Mouse (Mus musculus): ENCODE results near the gene B3galt6. TPM values are rescaled to one million over a fixed set of nuclear protein-coding genes. Genes with fewer than 3 reads are reported as not detected.

B3galt6 gene
- 7.5 and 9.0 TPM in 2 replicates for total RNA-seq (2017)

DNA sequence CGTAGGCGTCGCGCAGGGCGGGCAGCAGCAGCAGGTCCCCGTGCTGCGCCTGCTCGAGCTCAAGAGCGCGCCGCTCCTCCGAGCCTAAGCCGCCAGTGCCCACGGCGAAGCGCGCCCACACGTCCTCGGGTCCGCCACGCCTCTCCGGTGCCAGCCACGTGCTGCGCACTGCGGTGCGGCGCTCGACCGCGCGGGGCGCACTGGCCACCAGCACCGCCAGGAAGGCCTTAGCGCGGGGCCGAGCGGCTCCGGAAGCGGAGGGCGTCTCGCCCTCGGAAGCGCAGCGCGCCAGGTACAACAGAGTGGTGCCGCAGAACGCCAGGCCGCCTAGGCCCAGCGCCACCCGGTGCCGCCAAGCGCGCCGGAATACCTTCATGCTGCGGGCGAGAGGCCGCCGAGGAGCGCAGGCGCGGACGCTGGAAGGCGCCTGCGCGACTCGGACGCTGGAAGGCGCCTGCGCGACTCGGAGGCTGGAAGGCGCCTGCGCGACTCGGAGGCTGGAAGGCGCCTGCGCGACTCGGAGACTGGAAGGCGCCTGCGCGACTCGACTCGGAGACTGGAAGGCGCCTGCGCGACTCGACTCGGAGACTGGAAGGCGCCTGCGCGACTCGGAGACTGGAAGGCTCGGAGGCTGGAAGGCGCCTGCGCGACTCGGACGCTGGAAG, at the start of gene B3galt6, which contains the start of gene Sdf4:
Gene B3galt6 (minus strand): TSS at position 409 of the 665 bp plus-strand sequence.
Gene Sdf4 (plus strand): TSS at position 632 of the 665 bp plus-strand sequence.
- ATAC-seq (replicated peaks; ENCODE audit: low read depth, poor library complexity, severe bottlenecking): peak; percentile 67

DNA sequence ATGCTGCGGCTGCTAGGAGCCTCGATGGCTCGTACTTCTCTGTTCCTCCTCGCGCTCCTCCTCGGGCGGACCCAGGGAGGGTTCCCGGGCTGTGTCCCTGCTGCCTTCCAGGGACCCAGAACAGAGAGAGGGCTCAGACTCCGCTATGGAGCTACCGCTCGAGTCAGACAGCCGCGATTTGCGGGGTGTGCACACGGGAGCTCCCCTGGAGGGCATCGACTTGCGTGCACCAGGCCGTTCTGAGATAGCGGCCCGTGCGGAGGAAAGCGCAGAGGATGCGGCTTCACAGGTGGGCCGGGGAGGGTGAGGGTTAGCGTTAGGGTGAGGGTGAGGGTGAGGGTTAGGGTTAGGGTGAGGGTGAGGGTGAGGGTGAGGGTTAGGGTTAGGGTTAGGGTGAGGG, 42.5 kb upstream of the B3galt6 start:
- ATAC-seq (replicated peaks; ENCODE audit: low read depth, poor library complexity, severe bottlenecking): 0 out of 2 replicates have a peak, but pooled peaks have one; percentile 5

- ATAC-seq (replicated peaks; ENCODE audit: low read depth, poor library complexity, severe bottlenecking): no peak
Observed at GRCm38 (mm10) chr4:156034301-156034700, 41.9 kb upstream of the B3galt6 start.

DNA sequence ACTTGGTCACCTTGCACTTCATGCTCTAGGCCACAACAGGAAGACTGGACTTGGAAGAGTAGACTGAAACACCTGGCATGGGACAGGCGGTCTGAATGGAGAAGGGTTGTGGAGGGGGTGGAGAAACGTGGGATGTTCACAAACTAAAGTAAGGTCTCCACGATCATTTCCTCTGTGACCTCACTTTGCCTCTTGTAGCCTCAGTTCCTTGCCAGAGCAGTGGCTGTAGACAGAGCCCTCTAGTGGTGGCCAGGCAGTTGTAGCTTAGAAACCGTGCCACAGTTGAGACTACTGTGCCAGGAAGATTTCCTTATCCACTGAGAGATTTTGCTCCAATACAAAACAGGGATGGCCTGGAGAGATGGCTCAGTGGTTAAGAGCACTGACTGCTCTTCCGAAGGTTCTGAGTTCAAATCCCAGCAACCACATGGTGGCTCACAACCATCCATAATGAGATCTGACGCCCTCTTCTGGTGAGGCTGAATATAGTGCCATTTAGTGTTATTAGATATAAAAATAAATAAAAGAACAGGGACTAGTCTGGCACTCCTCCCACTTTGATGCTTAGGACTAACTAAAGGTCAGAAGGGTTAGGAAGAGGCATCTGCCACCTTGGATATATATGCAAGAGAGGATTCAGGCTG, 41.1 kb upstream of the B3galt6 start:
- ATAC-seq (replicated peaks; ENCODE audit: low read depth, poor library complexity, severe bottlenecking): peak; percentile 61

- ATAC-seq (replicated peaks; ENCODE audit: low read depth, poor library complexity, severe bottlenecking): no peak
Observed at GRCm38 (mm10) chr4:156032856-156033255, 40.4 kb upstream of the B3galt6 start.

DNA sequence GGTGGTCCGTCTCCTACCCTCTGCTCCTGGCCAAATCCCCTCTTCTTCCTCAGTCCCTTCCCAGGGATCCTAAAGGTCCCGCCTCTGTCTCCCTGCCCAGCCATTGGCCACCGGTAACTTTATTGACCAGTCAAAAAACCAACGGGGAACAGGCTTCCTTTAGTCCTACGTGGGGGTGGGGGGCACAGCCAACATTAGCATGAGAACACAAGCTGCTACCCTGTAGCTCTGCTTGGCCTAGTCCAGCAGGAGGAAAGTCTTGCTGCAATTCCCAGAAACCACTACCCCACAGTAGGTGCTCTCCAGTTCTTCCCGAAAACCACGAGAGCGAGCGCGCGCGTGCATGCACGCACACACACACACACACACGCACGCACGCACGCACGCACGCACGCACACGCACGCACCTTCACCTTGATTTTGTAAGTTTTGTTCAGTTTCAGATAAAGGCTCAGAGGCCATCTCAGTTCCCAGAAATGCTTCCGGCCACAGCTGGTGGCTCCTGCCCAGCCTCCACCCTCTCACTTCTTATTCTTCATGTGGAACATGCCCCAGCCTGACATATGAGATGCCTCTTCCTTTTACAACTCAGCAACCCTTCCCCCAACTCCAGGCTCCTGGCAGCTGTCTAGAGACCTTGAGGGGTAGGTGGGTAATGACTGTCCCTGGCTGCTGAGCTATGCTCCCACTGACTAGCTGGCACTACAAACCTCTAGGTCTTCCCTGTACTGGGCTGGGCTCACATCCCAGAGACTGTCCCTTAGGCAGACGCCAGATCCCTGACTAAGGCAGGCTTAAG, 39.3 kb upstream of the B3galt6 start:
- ATAC-seq (replicated peaks; ENCODE audit: low read depth, poor library complexity, severe bottlenecking): peak; percentile 66

DNA sequence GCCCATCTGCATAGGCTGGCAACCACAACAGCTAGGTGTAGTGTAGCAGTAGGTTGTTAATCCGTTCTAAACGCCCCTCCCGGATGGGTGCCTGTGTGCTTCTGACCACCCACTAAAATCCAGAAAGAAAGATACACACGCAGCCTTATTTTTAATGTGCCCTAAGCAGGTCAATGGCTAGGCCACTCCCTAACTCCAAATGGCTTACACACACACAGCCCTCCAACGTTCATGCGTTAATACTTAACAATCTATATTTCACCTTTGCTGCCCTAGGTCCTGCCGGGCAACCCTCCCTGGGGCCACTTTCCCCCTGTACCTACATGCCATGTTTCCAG, 38.8 kb upstream of the B3galt6 start:
- ATAC-seq (replicated peaks; ENCODE audit: low read depth, poor library complexity, severe bottlenecking): no peak

DNA sequence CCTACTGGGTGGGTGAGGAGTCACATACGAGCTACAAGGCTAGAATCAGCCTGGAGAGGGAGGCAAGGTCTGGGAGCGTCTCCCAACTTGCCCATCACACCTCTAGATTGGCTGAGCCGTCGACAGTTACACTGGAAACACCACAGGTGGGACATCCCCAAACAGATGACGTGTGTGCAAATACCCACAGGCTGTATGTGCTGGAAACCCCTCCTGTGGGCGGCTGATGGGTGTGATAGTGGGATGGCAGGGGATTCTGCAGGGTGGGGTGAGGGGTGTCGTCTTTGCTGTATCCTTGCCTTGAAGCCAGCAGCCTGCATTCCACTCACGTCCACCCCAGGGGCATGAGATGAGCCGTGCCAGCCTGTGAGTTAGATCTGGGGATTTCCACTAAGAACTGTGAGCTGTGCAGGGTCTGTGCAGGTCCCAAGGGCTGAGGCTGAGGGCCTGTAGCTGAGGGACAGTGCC, 38.2 kb upstream of the B3galt6 start:
- no peak for ATAC-seq (replicated peaks; ENCODE audit: low read depth, poor library complexity, severe bottlenecking)

DNA sequence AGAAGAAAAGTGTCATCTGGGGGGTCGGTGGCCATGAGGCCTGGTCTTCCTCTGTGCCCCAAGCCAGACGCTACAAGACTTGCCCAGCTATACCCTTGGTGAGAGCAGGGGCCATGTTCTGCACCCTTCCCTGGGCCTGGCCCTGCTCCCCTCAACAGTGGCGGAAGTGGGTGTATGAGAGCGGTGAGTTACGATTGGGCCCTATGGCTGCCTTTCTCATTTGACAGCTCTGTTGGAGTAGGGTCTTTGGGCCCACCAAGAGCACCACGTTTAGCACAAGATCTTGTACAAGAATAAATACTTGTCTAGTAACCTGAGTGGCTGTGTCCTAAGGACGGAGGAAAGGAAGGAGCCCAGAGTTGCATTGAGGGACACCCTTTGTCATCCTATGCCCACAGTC, 36.1 kb upstream of the B3galt6 start:
- no peak for ATAC-seq (replicated peaks; ENCODE audit: low read depth, poor library complexity, severe bottlenecking)

GRCm38 (mm10) chr4:156026013-156026412, 33.6 kb upstream of the B3galt6 start, which contains the start of gene Tnfrsf18:
Gene Tnfrsf18, plus strand, starts transcription at chr4:156026164.
- peak; percentile 75 for ATAC-seq (replicated peaks; ENCODE audit: low read depth, poor library complexity, severe bottlenecking)

DNA sequence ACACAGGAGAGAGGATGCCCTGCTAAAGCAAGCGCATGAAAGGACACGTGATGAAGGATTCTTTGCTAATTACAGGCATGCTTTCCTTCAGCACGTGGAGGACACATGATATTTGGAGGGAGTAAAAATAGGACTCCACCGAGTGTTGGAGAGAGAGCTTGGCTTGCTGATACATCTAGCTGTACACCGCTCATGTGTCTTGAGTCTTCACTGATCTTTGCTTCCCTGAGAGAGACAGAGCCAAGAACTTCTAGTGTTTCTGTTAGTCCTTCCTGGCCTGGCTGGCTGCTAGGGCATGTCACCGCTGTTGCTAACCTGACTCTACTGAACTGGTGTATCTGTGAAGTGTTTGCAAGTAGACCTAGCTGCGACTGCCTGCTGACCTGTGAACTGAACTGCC, 31.7 kb upstream of the B3galt6 start:
- ATAC-seq (replicated peaks; ENCODE audit: low read depth, poor library complexity, severe bottlenecking): no peak

DNA sequence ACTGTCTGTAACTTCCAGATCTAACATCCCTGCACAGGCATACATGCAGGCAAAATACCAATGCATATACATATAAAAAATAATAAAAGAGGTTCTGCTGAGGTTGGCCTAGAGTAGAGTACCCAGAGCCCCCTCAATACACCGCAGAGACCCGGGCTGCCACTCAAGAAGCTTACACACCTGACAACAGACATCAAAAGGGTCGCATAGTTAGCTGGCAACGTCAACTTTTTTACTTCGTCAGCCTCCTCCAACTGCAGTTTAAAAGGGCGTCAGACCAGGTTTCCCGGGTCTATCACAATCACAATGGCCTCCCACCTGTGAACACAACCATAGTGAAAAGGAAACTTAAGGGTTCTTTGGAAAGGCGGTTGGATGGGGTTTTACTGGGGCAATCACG, 31.1 kb upstream of the B3galt6 start:
- no peak for ATAC-seq (replicated peaks; ENCODE audit: low read depth, poor library complexity, severe bottlenecking)

DNA sequence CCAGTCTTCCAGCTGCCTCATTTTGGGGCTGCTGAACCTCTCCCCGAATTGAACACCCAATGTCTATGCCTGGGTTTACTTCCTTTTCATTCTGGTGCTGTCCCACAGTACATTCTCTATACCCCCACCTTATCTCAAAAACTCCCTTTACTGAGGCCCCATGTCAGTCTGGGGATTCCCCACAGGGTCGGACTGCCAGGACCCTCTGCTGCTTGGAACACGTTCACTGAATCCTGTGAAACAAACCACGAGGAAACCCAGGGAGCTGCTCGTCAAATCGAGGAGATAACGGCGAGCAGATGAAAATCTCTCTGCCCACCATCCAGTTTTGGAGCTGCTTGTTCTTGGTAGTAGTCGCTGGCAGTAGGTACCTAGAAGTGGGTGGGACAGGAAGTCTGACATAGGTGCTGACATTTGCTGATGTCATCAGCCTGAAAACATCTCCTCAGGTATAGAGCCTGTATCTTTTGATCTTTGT, 29.5 kb upstream of the B3galt6 start:
- ATAC-seq (replicated peaks; ENCODE audit: low read depth, poor library complexity, severe bottlenecking): no peak

GRCm38 (mm10) chr4:156021381-156021780, 28.9 kb upstream of the B3galt6 start:
- no peak for ATAC-seq (replicated peaks; ENCODE audit: low read depth, poor library complexity, severe bottlenecking)

- ATAC-seq (replicated peaks; ENCODE audit: low read depth, poor library complexity, severe bottlenecking): no peak
Observed at GRCm38 (mm10) chr4:156019771-156020170, 27.3 kb upstream of the B3galt6 start.

GRCm38 (mm10) chr4:156014436-156014835, 22.0 kb upstream of the B3galt6 start:
- ATAC-seq (replicated peaks; ENCODE audit: low read depth, poor library complexity, severe bottlenecking): no peak

DNA sequence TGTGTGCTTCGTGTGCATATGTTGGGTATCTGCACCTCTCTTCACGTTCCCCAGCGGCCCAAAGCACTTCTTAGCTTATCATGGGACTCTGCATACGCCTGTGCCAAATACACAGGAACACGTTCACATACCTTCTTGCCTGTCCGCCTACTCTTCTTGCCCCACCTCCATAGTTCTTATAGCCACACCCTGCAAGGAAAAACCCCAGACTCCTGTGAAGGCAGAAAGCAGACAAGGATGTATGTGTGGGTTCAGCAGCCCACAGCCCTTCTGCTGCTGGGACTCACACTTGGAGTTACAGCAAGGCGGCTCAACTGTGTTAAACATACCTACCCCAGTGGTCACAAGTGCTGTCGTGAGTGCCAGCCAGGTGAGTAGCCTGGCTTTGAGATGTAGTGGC, 21.2 kb upstream of the B3galt6 start, which contains the start of gene Tnfrsf4:
Gene Tnfrsf4 (plus strand): TSS at position 207 of the 400 bp plus-strand sequence.
- ATAC-seq (replicated peaks; ENCODE audit: low read depth, poor library complexity, severe bottlenecking): no peak

DNA sequence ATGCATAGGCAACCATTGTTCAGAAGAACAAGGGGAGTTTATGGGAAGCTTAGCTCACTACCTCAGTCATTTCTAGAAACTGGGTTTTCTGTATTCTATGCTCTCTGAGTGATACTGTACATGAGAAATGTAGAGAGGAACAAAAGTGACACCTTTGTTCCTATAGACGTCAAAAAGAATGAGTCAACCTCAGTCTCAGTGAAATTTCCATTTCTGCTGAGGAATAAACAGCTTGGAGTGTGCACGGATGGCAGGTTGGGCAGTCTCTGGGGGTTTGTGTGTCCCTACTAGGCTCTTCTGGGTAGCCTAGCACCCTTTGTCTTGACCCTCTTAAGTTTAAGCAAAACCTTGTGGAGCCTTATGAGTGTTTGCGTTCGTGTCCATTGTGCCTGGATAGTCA, 15.9 kb upstream of the B3galt6 start:
- ATAC-seq (replicated peaks; ENCODE audit: low read depth, poor library complexity, severe bottlenecking): no peak

DNA sequence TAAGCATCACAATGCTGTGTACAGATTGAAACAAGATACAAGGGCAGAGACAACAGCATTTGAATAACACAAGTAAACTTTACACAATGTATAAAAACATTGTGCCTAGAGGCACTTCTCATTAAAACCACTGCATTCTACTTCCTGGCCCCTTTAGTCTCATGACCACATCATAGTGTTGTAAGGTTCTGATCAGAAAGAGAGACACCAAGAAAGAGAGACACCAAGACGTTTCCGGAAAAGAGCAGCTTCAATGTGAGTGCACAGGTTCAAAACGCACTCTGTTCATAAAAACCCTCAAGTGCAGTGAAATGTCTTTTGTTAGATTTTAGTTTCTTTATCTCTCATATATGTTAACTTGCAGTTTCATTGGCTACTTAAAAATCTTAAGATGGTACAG, 11.7 kb upstream of the B3galt6 start:
- ATAC-seq (replicated peaks; ENCODE audit: low read depth, poor library complexity, severe bottlenecking): no peak

- ATAC-seq (replicated peaks; ENCODE audit: low read depth, poor library complexity, severe bottlenecking): no peak
Observed at GRCm38 (mm10) chr4:155993606-155994005, 1.2 kb upstream of the B3galt6 start.
